Mouse (Mus musculus): ENCODE results near the gene Gorasp1. TPM values are rescaled to one million over a fixed set of nuclear protein-coding genes. Genes with fewer than 3 reads are reported as not detected.

The Gorasp1 gene
- total and polyA plus RNA-seq, 3 experiments = 16.8 to 35.9 (median 32.2) TPM

DNA sequence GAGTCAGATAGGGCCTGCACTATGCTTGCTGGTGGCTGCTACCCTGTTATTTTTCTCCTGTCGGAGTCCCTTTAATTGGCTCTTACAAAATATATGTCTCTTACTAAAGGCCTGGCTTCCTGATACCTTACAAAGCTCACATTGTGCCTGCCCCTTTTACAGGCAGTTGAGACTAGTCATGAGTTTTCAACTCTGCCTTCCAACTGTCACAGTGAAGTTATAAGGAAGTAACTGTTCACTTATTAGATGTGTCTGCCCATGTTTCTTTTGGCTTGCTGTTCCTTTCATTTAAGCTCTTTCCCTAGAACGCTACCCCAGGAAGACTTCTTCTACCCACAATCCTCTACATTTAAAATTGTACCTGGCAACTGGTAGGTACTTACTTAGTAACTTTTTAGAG lies 37.9 kb downstream of the Gorasp1 start:
- Histone ChIP-seq H3K79me2 (replicated peaks; ENCODE audit: control insufficient read depth, insufficient read depth, low read length) (peaks cover 6% of the 10 kb centered on the region), H3K27ac (no peak overlapping the region), H3K9ac (ENCODE audit: low read depth, low read length) (no peak overlapping the region), H3K4me3 (no peak overlapping the region), H3K4me1 (ENCODE audit: control insufficient read depth, insufficient read depth, low read length) (peaks cover 2% of the 10 kb centered on the region), H3K36me3 (ENCODE audit: control insufficient read depth, insufficient read depth, low read length) (no peaks in the 10 kb centered on the region), H3K27me3 (ENCODE audit: control insufficient read depth, insufficient read depth, low read length) (no peaks in the 10 kb centered on the region)
- 89% methylated on average over 2 of the region's 2 CpGs for WGBS
- TF ChIP-seq POLR2A (IDR thresholded peaks at IDR 0.05; ENCODE audit: insufficient read depth, low read depth, low read length) (no peak), CTCF (IDR thresholded peaks at IDR 0.05) (no peak), EP300 (IDR thresholded peaks at IDR 0.05; ENCODE audit: insufficient read depth, low read depth, low read length) (no peak)
- intact Hi-C loops (cut with DNase I) = loop anchor here (10.0 kb wide), 2 partner anchors 255 to 435 kb away; no protein-coding TSS in a partner anchor
- DNase-seq = no peak

- Histone ChIP-seq H3K27ac (peak overlapping the region; percentile 84), H3K4me3 (peak overlapping the region; percentile 95), H3K36me3 (ENCODE audit: control insufficient read depth, insufficient read depth, low read length) (no peaks in the 10 kb centered on the region), H3K79me2 (replicated peaks; ENCODE audit: control insufficient read depth, insufficient read depth, low read length) (peaks cover 6% of the 10 kb centered on the region), H3K9ac (ENCODE audit: low read depth, low read length) (peak overlapping the region; percentile 78), H3K4me1 (ENCODE audit: control insufficient read depth, insufficient read depth, low read length) (peaks cover 2% of the 10 kb centered on the region), H3K27me3 (ENCODE audit: control insufficient read depth, insufficient read depth, low read length) (no peaks in the 10 kb centered on the region)
- no peak for DNase-seq
- intact Hi-C loops (cut with DNase I) = loop anchor here (10.0 kb wide), 2 partner anchors 250 to 430 kb away; no protein-coding TSS in a partner anchor
- under 1% methylated on average over 71 of the region's 71 CpGs for WGBS
- no peak for TF ChIP-seq POLR2A (IDR thresholded peaks at IDR 0.05; ENCODE audit: insufficient read depth, low read depth, low read length)
- TF ChIP-seq EP300 (IDR thresholded peaks at IDR 0.05; ENCODE audit: insufficient read depth, low read depth, low read length) = no peak
- TF ChIP-seq CTCF (IDR thresholded peaks at IDR 0.05) = no peak
Observed at GRCm38 (mm10) chr9:119895040-119895721, 42.2 kb downstream of the Gorasp1 start.

DNA sequence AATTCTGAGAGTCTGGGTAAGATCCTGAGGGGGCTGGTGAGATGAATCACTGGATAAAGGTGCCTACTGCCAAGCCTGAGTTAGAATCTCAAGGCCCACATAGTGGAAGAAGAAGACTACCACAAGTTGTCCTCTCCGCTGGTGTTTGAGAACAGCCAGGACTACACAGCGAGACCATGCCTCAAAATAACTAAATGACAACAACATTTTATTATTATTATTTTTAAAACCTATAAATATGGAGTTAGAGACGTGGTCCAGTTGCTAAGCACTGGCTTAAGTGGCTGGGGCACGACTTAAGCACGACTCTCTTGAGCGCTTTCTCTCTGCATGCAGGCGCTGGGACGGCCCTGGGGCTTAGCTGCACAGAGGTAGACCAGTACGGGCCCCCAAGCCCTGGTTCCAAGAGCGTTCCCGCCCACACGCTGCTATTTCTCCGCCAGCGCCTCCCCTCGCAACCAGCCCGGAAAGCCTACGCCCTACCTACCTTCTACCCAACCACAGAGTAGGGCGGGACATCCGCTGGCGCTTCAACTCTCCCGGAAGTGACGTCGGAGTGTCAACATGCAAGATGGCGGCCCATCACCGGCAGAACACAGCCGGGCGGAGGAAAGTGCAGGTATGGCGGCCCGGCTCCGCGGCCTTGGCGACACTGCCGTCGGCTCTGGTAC lies 42.9 kb downstream of the Gorasp1 start, which contains the start of gene Wdr48:
Gene Wdr48 (plus strand): TSS at position 540 of the 671 bp plus-strand sequence.
- intact Hi-C loops (cut with DNase I) = loop anchor here (1.0 to 10.0 kb wide), 3 partner anchors 43 to 430 kb away; partner anchors contain the start of genes Gorasp1 and Ttc21a
- Histone ChIP-seq H3K27ac (peak within 1 kb of the TSS; percentile 84), H3K27me3 (ENCODE audit: control insufficient read depth, insufficient read depth, low read length) (no peaks in the 10 kb centered on the region), H3K36me3 (ENCODE audit: control insufficient read depth, insufficient read depth, low read length) (no peaks in the 10 kb centered on the region), H3K9ac (ENCODE audit: low read depth, low read length) (peak within 1 kb of the TSS; percentile 78), H3K4me1 (ENCODE audit: control insufficient read depth, insufficient read depth, low read length) (peaks cover 2% of the 10 kb centered on the region), H3K79me2 (replicated peaks; ENCODE audit: control insufficient read depth, insufficient read depth, low read length) (peaks cover 6% of the 10 kb centered on the region), H3K4me3 (peak within 1 kb of the TSS; percentile 95)
- TF ChIP-seq POLR2A (IDR thresholded peaks at IDR 0.05; ENCODE audit: insufficient read depth, low read depth, low read length) (peak; percentile 74), EP300 (IDR thresholded peaks at IDR 0.05; ENCODE audit: insufficient read depth, low read depth, low read length) (0 out of 2 replicates have a peak, but pooled peaks have one; percentile 24), CTCF (IDR thresholded peaks at IDR 0.05) (no peak)
- WGBS = 3% methylated on average over 34 of the region's 34 CpGs
- peak; percentile 95 to 97 for DNase-seq

- Histone ChIP-seq H3K36me3 (ENCODE audit: control insufficient read depth, insufficient read depth, low read length) (no peaks in the 10 kb centered on the region), H3K9ac (ENCODE audit: low read depth, low read length) (no peak overlapping the region), H3K4me3 (no peak overlapping the region), H3K4me1 (ENCODE audit: control insufficient read depth, insufficient read depth, low read length) (peaks cover 2% of the 10 kb centered on the region), H3K79me2 (replicated peaks; ENCODE audit: control insufficient read depth, insufficient read depth, low read length) (peaks cover 6% of the 10 kb centered on the region), H3K27me3 (ENCODE audit: control insufficient read depth, insufficient read depth, low read length) (no peaks in the 10 kb centered on the region), H3K27ac (no peak overlapping the region)
- intact Hi-C loops (cut with DNase I) = loop anchor here (1.0 to 10.0 kb wide), 3 partner anchors 43 to 429 kb away; partner anchors contain the start of genes Gorasp1 and Ttc21a
- no peak for TF ChIP-seq EP300 (IDR thresholded peaks at IDR 0.05; ENCODE audit: insufficient read depth, low read depth, low read length)
- no peak for TF ChIP-seq POLR2A (IDR thresholded peaks at IDR 0.05; ENCODE audit: insufficient read depth, low read depth, low read length)
- TF ChIP-seq CTCF (IDR thresholded peaks at IDR 0.05) = no peak
- no peak for DNase-seq
- WGBS = 84% methylated on average over 5 of the region's 5 CpGs
Observed at GRCm38 (mm10) chr9:119893881-119894280, 43.5 kb downstream of the Gorasp1 start.

- no peak for DNase-seq
- H3K4me3 ChIP-seq = no peak overlapping the region
- 0 out of 2 replicates have a peak, but pooled peaks cover 2% of the 10 kb centered on the region for H3K79me2 ChIP-seq (replicated peaks; ENCODE audit: control insufficient read depth, insufficient read depth, low read length)
- no peaks in the 10 kb centered on the region for H3K36me3 ChIP-seq (ENCODE audit: control insufficient read depth, insufficient read depth, low read length)
- no peak overlapping the region for H3K9ac ChIP-seq (ENCODE audit: low read depth, low read length)
- intact Hi-C loops (cut with DNase I) = loop anchor here (10.0 kb wide), 2 partner anchors 246 to 426 kb away; no protein-coding TSS in a partner anchor
- H3K4me1 ChIP-seq (ENCODE audit: control insufficient read depth, insufficient read depth, low read length) = peaks cover 2% of the 10 kb centered on the region
- peak; percentile 82 for TF ChIP-seq CTCF (IDR thresholded peaks at IDR 0.05)
- no peak for TF ChIP-seq POLR2A (IDR thresholded peaks at IDR 0.05; ENCODE audit: insufficient read depth, low read depth, low read length)
- TF ChIP-seq EP300 (IDR thresholded peaks at IDR 0.05; ENCODE audit: insufficient read depth, low read depth, low read length) = no peak
- no peaks in the 10 kb centered on the region for H3K27me3 ChIP-seq (ENCODE audit: control insufficient read depth, insufficient read depth, low read length)
- no peak overlapping the region for H3K27ac ChIP-seq
- 56% methylated on average over 2 of the region's 2 CpGs for WGBS
Observed at GRCm38 (mm10) chr9:119890692-119891091, 46.7 kb downstream of the Gorasp1 start.

All from heart, adult 2 months (tissue).